Mouse (Mus musculus) urinary bladder, adult 2 months (tissue): ENCODE data around the gene Wnt9a. TPM values are rescaled to one million over a fixed set of nuclear protein-coding genes. Genes with fewer than 3 reads are reported as not detected.
A peak's percentile ranks its signal among the peaks of the same experiment; 100 is the strongest.

Experiments
- DNase-seq: peaks from one replicate; pipeline ENCODE4 v3.0.0; 2022; ENCODE audit warnings: low spot score
- polyA plus RNA-seq: library from polyadenylated mRNA; depleted of rRNA; stranded (reverse); fragments of >200 nt; gene quantifications from 2 replicates; pipeline ENCODE4 v1.2.3, GENCODE M21; 2012

Gene Wnt9a
- polyA plus RNA-seq, 1 experiment: 11.7 TPM

DNA sequence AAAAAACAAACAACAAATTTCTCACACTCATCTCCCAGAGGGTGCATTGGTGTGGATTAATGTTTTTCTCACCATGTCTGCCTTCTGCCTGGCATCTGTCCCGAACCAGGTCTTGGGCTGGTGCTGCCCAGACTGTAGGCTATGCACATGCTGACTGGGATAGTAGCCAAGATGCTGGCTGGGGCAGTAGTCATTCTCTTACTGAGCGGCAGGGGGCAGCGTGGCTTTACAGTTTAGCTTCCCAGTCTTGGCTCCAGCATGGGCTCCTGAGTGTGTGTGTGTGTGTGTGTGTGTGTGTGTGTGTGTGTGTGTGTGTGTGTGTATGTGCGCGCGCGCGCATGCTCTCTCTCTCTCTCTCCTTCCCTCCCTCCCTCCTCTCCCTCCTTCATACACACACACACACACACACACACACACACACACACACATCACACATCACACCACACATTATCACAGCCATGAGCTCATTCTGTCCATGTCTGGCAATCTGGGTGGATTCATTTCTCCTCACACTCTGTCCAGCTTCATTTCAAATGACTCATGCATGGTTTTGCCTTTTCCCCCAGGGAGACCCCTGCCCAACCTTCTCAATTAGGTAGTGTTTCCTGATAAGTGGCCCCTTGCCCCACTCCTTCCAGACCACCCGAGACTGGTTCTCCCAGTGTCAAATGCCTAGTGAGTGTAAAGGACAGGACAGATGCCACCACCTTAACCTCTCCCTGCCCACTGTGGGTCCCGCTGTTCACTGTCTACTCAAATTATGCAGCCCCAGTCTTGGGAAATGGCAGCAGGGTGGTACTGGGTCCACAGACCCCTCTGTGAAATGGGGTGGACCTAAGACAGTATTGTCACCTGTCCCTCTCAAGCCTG, 3.8 kb upstream of the Wnt9a start:
- peak; percentile 63 for DNase-seq

DNA sequence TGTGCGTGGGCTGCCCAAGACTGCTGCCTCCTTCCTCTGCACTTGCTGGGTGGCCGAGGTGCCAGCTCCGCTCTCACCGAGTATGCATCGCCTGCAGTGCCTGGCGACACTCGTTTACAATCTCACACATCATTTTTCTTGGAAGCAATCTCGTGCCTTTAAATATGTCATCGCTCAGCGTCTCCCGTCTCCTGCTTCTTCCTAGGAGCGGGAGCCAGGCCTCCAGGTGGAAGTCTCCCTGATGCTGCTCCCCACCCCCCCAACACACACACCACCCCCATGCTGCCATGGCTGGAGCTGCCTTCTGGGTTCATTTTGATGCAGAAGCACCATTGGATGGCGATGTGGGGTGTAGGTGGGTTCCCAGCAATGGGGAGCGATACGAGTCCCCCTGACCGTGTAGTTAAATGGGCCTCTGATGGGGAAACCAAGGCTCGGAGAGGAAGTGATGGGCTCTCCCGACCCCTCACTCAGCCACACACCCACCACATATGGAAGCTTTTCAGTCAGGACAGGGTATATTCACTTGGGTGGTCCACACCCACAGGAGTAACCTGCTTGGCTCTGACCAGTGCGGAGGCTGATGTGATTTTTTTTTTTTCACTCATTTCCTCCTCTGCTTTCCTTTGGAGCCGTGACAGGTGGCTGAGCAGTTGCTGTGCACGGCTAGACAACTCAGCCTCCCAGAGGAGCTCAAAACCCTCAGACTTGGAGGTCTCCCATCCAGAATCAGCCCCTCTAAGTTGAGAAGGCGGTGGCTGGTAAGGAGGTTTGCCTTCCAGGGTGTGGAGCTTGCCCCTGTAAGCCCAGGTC, 1.5 kb upstream of the Wnt9a start:
- DNase-seq: no peak

DNA sequence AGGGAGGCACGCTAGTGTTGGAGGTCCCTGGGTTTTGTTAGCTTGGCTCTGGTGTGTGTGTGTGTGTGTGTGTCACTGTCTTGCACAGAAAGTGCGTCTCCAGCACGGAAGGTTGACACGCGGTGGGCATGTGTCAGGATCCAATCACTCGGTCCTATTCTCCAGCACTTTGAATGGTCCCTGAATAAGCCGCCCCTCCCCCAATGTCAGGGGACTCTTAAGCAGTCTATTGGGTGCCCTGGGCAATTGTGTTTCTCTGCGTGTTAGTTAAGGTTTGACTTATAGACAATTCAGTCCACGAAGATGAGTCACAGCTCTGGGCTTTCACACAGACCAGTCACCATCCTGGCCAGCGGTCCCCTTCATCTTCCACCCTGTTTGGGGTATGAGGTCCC, 910 bp upstream of the Wnt9a start:
- no peak for DNase-seq

DNA sequence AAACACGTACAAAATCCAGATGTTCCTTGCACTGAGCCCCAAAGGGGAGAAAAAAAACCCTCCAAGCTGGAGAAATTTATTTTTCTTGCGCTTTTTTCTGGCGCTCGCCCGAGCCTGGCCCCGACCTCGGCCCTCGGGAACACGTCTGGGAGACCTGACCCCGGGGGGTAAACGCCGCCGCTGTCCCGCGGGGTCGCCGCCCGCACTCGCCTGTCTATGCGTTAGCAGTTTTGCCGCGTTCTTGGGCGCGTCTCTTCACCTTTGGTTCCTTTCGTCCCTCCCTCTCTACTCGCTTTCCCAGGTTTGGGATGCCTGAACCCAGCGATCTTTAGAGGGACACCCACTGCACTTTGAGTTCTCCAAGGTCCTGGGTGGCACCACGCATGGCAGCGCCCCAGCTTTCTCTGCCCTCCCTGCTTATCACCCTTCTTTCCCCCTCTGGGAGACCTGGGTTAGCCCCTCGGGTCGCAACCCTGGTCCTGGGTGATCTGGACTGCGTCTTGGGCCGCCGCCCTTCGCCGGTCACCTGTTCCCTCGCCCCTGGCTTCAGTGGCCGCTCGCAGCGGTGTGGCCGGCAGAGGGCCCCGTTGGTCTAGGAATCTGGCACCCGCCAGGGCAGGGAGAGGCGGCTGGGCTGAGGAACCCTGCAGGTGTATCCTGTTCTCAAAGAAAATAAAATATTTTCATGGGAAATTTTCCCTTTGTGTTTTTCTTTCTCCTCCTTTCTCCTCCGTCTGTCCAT, 865 bp downstream of the Wnt9a start:
- peak; percentile 81 for DNase-seq

DNA sequence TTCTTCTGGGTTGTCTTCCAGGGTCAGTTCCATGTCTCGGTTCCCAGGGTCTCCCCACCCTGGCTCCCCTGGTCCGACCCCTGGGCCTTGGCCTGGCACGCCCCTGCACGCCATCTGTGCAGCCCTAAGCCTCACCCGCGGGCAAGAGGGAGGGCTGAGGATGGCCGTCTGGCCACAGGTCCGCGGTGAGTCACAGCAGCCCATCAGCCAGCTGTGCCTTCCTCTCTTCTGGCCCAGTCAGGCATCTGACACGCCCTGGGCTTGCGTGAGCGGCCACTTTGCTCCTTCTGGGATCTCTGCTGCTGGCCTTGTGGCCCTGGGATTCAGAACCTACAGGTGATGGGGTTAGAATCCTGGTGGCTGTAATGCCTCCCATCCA, 1.4 kb downstream of the Wnt9a start:
- DNase-seq: no peak

DNA sequence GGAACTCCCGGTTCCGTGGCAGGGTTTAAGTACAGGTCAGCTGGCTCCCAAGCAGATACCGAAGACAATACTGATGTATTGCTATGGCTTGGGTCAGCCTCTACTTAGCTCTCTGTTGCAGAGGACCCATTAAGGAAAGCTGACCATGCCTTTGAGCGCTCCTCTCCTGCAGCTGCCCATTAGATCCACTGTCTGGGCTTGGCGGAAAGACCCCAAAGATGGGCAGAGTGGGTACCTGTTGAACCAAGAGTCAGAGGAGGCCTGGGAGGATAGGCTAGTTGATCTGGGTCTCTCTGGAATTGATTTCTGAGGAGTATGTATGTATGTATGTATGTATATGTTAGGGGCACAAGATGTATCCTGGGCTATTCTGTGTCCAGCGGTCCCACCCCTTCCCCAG, 1.9 kb downstream of the Wnt9a start:
- DNase-seq: no peak

DNA sequence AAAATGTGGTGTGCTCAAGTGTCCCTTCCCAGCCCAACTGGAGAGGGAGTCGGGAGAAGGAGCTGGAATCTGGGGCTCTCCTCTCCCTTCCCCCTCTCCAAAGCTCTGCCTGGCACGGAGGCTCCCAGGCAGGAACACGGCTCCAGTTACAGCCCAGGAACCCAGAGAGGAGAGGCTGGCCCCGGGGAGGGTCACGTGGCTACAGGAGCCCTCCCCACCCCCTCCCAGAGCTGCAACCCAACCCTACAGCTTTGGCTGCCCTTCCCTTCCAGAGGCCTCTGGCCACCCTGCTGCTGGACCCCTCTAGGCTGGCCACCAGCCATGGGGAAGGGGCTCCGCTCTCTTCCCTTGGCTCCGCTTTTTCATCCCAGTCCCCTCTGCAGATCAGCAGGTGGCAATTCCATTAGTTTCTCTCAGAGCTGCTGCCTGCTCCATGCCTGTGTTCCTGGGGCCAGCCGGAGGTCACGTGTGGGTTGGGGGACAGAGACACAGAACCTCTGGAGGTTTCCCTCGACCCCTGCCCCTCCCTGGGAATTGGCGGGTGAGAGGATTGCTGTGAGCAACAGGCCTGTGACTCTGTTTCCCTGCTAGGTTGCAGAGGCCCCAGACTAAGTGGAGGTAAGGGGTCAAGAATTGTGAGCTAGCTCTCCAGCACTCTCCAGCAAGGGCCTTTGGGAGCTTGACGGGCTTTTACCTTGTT, 2.5 kb downstream of the Wnt9a start:
- no peak for DNase-seq

DNA sequence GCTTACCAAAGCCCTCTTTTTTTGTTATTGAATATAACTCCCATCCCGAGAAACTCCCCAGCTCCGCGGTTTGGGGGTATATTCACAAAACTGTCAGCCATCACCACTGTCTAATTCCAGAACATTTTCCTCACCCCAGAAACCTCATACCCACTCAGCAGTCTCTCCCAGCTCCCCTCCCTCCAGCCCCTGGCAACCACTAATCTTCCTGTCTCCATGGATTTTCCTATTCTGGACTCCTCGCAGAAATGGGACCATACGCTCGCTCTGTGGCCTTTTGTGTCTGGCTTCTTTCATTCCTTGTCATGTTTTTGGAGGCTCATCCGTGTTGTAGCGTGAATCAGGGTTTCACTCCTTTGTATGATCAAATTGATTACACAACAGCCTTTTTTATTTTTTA, 3.2 kb downstream of the Wnt9a start:
- no peak for DNase-seq

DNA sequence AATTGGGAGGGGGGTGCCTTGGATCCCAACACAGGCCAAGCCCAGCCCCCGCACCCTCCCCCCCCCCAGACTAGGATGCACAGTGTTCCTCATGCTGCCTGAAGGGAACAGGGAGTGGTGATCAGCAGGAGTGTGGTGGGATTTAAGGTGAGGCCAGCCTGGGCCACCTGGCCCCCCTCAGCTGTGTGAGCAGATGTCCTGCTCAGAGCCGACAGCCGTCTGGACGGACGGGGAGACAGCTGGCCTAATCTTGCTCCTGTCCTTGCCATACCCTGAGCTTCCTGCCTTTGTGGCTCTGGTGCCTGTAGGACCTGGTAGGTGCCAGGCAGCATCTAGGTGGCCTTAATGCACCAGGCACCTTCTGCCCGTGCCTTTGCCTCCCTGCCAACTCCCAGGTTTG, 5.3 kb downstream of the Wnt9a start:
- no peak for DNase-seq

DNA sequence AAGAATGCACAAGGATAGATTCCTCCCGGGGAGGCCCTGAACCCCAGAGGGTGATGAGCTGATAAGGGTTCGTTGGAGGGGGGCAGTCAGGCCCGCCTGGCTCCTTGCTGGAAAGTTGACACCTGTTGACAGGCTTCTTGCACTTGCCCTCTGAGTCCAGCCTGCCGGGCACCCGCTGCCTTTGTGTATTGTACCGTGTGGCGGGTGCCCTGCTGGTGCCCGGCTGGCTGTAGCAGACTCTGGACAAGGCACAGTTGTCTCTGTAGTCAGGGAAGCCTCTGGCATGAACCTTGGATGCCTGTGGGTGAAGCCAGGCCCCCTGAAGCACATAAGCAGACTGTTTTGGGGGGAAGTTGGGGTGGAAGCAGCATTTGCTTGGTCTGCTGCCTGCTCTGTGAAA, 5.8 kb downstream of the Wnt9a start:
- DNase-seq: no peak

DNA sequence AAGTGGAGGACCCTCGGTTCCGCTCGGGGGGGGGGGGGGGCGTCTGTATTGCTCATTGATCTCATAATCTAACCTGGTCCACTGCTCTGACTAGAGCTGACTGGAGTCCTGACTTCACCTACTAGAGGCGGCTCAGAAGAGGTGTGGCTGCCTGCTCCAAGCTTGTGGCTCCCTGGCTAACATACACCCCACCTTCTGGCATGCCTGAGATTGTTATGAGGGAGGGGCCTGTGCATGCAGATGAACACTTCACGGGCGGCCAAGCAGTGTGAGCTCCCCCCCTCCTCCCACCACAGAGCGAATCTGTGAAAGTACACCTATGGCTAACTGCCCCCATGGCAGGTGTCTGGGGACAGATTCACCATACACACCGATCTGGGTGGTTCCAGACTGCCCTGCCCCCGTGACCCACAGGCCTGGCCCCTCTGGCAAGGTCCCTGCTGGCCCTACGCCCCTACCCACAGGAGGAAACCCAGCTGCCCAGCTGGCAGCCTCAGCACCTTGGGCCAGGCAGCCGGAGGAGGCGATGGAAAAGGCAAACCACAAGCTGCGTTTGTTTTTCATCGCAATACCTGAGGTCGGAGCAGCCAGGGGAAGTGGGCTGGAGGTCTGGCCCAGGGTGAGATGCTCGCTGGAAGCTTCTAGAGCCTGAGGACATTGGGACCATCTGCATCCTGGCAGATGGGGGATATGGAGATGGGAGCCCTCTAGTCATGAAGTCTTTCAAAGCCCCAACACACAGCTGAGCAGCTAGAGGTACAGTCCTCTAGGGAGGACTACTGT, 6.5 kb downstream of the Wnt9a start:
- DNase-seq: no peak

DNA sequence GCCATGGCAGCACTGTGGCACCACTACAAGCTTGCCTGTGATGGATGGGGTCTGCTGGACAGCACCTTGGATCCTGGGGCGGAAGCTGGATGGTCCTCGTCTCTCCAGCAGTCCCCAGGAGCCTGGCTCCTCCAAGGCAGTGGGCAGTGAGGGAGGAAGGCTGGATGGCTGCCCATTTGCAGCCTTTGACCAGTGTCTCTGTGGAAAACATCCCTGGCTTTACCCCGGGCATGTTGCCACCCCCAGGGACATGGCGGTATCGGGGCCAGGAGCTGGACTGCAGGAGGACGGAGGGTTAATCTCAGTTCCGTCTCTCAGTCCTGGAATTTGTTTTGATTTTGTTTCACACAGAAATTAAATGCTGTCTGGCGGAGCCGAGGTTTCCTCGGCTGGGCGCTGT, 7.2 kb downstream of the Wnt9a start:
- DNase-seq: no peak

DNA sequence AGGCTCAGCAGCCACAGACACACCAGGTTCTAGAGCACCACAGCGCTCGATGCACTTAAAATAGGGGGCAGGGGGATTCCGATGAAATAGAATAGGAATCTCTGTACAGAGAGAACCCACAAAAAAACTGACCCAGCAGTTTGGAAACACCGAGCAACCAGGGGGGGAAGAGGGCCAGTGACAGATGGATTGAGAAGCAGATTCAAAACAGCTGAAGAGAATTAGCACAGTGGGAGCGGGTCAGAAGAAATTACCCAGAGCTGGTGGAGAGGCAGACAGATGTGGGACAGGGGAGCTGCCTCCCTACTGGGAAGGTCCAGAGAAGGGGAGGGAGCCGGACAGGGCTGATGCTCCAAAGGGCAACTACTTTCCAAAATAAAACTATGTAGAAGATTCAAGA, 9.8 kb downstream of the Wnt9a start:
- DNase-seq: no peak

DNA sequence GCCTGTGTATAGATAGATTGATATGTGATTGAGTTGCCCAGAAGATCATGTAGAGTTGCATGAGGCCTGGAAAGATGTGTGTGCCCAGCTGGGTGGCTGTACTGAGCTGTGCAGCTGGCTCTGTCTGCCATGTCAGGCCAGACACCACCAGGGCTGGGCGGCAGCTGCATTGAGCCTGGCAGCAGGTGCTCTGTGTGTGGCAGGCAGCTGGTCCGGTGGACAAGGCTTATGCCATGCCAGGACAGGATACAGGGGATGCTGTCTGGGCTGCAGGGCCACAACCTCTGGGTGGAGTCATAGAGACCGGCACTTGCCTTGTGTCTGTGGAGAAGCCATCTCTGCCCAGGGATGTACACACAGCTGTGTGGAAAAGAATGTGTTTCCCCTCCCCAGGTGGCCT, 16.3 kb downstream of the Wnt9a start:
- DNase-seq: no peak

DNA sequence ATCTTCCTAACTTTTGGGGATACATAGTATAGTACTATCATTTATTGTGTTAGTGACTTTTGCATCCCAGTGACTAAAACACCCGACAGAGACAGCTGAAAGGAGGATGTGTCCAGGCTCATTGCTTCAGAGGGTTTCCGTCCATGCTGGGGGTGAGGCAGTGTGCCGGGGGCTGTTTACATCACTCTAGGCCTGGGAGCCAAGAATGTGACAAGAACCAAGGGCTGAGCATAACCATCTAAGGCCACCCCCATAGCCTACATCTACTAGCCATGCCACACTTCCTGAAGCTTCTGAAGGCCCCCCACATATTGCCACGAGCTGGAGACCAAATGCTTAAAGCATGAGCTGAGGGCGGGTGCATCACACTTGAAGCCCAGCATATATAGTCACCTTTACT, 18.0 kb downstream of the Wnt9a start:
- no peak for DNase-seq

DNA sequence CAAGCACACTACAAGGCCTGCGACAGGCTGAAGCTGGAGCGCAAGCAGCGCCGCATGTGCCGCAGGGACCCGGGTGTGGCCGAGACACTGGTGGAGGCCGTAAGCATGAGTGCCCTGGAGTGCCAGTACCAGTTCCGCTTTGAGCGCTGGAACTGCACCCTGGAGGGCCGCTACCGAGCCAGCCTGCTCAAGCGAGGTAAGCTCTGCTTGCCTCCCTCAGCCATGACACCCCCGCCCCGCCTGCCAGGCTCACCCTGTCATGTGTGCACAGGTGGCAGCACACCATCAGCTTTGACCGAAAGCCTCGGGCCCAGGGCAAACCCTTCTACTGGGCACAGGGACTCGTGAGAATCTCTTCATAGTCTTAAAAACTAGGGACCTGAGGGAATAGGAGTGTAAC, 20.9 kb downstream of the Wnt9a start:
- DNase-seq: no peak

DNA sequence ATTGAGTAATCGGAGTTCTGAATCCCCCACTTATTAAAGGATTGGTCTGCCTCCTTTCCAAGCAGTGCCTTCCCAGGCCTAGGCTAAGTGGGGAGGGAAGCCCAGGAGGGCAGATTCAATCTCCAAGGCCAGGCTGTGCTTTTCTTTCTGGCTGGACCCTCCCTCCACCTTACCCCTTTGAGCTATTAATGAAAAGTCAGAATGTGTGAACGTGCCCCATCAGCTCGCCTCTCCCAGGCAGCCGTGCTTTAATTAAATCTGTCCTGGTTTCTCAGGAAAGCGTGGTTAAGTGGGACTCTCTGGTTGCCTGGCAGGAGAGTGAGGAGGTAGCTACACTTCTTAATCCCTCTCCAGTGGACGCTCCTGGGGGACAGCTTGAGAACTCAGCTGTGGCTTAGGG, 22.9 kb downstream of the Wnt9a start:
- no peak for DNase-seq

DNA sequence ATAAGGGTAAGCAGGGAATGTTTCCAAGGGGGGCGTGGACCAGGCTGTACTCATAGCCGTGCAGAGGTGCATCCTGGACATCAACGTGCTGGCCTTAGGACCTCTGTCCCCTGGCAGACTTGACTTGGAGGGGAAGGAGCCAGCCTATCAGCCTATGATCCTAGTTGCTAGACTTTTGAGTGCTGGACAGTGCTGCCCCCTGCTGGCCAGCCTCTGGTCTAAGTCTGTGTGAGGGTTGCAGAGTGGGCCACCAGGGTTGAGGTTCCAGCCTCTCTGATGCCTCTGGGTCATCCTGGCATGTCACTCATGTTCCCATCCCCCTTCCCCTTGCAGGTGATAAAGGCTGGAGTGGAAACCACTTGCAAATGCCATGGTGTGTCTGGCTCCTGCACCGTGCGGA, 23.8 kb downstream of the Wnt9a start:
- no peak for DNase-seq

DNA sequence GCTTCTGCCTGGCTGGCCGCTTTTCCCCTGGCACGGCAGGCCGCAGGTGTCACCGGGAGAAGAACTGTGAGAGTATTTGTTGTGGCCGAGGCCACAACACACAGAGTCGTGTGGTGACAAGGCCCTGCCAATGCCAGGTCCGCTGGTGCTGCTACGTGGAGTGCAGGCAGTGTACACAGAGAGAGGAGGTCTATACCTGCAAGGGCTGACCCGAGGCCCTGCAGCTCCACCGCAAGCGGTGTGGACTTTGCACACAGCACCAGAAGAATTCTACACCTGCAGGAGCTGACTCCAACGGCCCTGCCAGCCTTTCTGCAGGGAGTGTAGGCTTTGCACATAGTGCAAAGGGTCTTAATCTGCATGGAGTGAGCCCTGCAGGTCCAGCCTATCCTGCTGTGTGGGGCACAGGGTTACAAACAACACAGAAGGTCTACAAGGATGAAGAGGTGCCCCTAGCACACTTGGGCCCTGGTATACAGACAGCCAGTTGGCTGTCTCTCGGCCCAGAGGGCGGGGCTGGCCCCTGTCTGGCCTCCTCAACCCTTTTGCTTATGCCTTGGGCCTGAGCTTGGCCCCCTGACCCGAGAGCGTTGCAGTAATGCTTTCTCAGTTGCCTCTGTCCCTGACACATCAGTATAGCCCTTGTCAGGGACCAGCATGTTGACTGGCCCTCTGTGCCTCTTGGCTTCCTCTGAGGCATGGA, 24.6 kb downstream of the Wnt9a start:
- no peak for DNase-seq

DNA sequence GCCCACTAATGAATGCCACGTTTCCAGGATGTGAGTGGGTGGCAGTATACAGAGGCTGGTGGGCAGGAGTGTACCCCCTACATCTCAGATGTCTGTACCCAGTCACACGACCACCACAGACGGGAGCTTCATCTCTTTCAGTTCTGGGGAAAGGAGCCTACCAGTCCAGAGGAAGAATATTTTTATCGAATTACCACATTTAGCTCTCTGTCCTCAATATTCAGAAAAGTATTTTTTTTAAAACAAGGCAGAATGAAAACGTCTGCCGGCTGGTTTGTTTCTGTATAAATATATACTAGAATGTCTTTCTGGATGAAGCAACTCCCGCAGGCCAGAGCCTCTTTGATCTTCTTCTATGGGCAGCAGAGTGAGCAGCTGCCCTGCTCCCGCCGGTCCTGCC, 26.2 kb downstream of the Wnt9a start:
- DNase-seq: no peak

DNA sequence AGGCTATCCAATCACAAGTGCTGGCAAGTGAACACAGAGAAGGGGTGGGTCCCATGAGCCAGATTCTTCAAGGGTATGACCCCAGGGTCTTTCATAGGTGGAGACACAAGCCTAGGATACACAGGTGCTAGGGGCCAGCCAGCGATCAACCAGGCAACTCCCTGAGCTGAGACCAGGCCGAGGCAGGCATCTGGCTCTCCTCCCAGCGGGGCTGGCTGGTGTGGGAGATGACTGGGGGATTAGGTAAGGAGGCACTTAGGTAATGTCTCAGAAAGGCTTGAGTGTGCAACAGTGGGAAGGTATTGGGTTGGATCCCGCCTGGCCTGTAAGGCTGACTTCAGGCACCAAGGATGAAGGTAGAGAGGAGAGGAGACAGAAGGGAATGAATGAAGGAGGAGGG, 28.4 kb downstream of the Wnt9a start:
- no peak for DNase-seq
